Mouse (Mus musculus) CH12.LX (cell line): ENCODE measurements around the gene 4933428G20Rik. TPM values are rescaled to one million over a fixed set of nuclear protein-coding genes. Genes with fewer than 3 reads are reported as not detected.

Source experiments
- DNase-seq: peaks from one replicate; pipeline ENCODE4 v3.0.0-alpha.2; 2013; ENCODE audit errors: extremely low read depth
- H3K27ac ChIP-seq: 2 replicates; pipeline ENCODE4 v1.5.1; 2012; ENCODE audit warnings: low read depth, mild to moderate bottlenecking, control low read depth, moderate library complexity; ENCODE audit not compliant: insufficient read depth
- H3K27me3 ChIP-seq: replicated peaks from 2 replicates; pipeline ENCODE3; 2012; ENCODE audit warnings: inconsistent platforms
- H3K36me3 ChIP-seq, 2 experiments: replicated peaks in 1 of 2; 2 replicates each; pipeline versions ENCODE3 to v1.6.1; 2012; ENCODE audit warnings: inconsistent platforms in 1 of 2, low read length in 1 of 2, mild to moderate bottlenecking in 1 of 2, mixed read lengths in 1 of 2, moderate library complexity in 1 of 2; ENCODE audit not compliant: control insufficient read depth in 1 of 2, insufficient read depth in 1 of 2
- H3K4me1 ChIP-seq, 2 experiments: 2 replicates each; pipeline ENCODE4 v1.6.1; 2012; ENCODE audit warnings: inconsistent platforms in 1 of 2, moderate library complexity in 1 of 2; ENCODE audit not compliant: insufficient read depth in 2 of 2, control insufficient read depth in 1 of 2
- H3K4me2 ChIP-seq: 2 replicates; pipeline ENCODE4 v1.6.1; 2012; ENCODE audit warnings: low read depth, mild to moderate bottlenecking, control low read depth; ENCODE audit not compliant: poor library complexity, insufficient read depth, severe bottlenecking
- H3K4me3 ChIP-seq, 3 experiments: fragments of 150-350 bp in 1 of 3; sonication (generic) in 1 of 3; replicated peaks in 1 of 3; 2 replicates each; pipeline versions ENCODE3 to v1.5.1; 2011 to 2012; ENCODE audit warnings: low read depth in 2 of 3, low read length in 2 of 3, mild to moderate bottlenecking in 2 of 3, moderate library complexity in 2 of 3, control low read depth in 1 of 3, improper control_type of control experiment in 1 of 3, inconsistent platforms in 1 of 3, mixed read lengths in 1 of 3; ENCODE audit not compliant: poor library complexity in 1 of 3
- H3K79me2 ChIP-seq: replicated peaks from 2 replicates; pipeline ENCODE4 v1.6.1; 2012; ENCODE audit warnings: mild to moderate bottlenecking, moderate library complexity; ENCODE audit not compliant: control insufficient read depth, poor library complexity, insufficient read depth, severe bottlenecking; ENCODE audit errors: extremely low read depth
- H3K9ac ChIP-seq: 2 replicates; pipeline ENCODE4 v1.6.1; 2012; ENCODE audit warnings: low read depth, mild to moderate bottlenecking, control low read depth, moderate library complexity; ENCODE audit not compliant: insufficient read depth
- H3K9me3 ChIP-seq: replicated peaks from 2 replicates; pipeline ENCODE3; 2012; ENCODE audit warnings: low read length, inconsistent platforms, mixed read lengths
- CHD1 ChIP-seq: IDR thresholded peaks from 2 replicates; pipeline ENCODE4 v1.6.1; 2012; ENCODE audit warnings: low read depth, low read length, improper control_type of control experiment, inconsistent platforms
- CTCF ChIP-seq, 2 experiments: IDR thresholded peaks in 1 of 2; conservative IDR thresholded peaks in 1 of 2; 2 replicates each; pipeline ENCODE4 v1.5.1; 2011 to 2012; ENCODE audit warnings: low read depth in 2 of 2, low read length in 2 of 2, improper control_type of control experiment in 1 of 2, inconsistent platforms in 1 of 2, mild to moderate bottlenecking in 1 of 2, moderate library complexity in 1 of 2
- GABPA ChIP-seq: IDR thresholded peaks from 2 replicates; pipeline ENCODE4 v1.6.1; 2012; ENCODE audit warnings: low read depth, low read length, improper control_type of control experiment, inconsistent platforms; ENCODE audit not compliant: insufficient replicate concordance
- IRF4 ChIP-seq: IDR thresholded peaks from 2 replicates; pipeline ENCODE4 v1.6.1; 2014; ENCODE audit warnings: low read depth, mild to moderate bottlenecking, inconsistent platforms, low read length, improper control_type of control experiment
- JUN ChIP-seq: IDR thresholded peaks from 2 replicates; pipeline ENCODE4 v1.6.1; 2011; ENCODE audit warnings: low read depth, mild to moderate bottlenecking, low read length, improper control_type of control experiment, moderate library complexity; ENCODE audit not compliant: insufficient read depth
- JUND ChIP-seq: conservative IDR thresholded peaks from 2 replicates; pipeline ENCODE4 v1.6.1; 2011; ENCODE audit warnings: low read depth, low read length, improper control_type of control experiment
- KAT2A ChIP-seq: IDR thresholded peaks from 2 replicates; pipeline ENCODE4 v1.6.1; 2012; ENCODE audit warnings: low read length, improper control_type of control experiment, inconsistent platforms; ENCODE audit not compliant: insufficient replicate concordance
- MAFK ChIP-seq: IDR thresholded peaks from 2 replicates; pipeline ENCODE4 v1.6.1; 2011; ENCODE audit warnings: low read length, improper control_type of control experiment; ENCODE audit not compliant: insufficient replicate concordance
- MAZ ChIP-seq: IDR thresholded peaks from 2 replicates; pipeline ENCODE4 v1.6.1; 2012; ENCODE audit warnings: low read depth, mild to moderate bottlenecking, inconsistent platforms, low read length, improper control_type of control experiment, moderate library complexity
- MXI1 ChIP-seq: IDR thresholded peaks from 2 replicates; pipeline ENCODE4 v1.6.1; 2011; ENCODE audit warnings: mild to moderate bottlenecking, low read depth, low read length, improper control_type of control experiment
- MYC ChIP-seq: IDR thresholded peaks from 2 replicates; pipeline ENCODE4 v1.6.1; 2011; ENCODE audit warnings: low read depth, mild to moderate bottlenecking, improper control_type of control experiment, low read length
- NRF1 ChIP-seq: IDR thresholded peaks from 2 replicates; pipeline ENCODE4 v1.6.1; 2014; ENCODE audit warnings: low read depth, mild to moderate bottlenecking, inconsistent platforms, low read length, improper control_type of control experiment, moderate library complexity
- SMC3 ChIP-seq: IDR thresholded peaks from 2 replicates; pipeline ENCODE4 v1.6.1; 2011; ENCODE audit warnings: low read depth, low read length, improper control_type of control experiment
- UBTF ChIP-seq: IDR thresholded peaks from 2 replicates; pipeline ENCODE4 v1.6.1; 2012; ENCODE audit warnings: low read depth, mild to moderate bottlenecking, inconsistent platforms, low read length, improper control_type of control experiment, moderate library complexity
- USF1 ChIP-seq: IDR thresholded peaks from 2 replicates; pipeline ENCODE4 v1.6.1; 2014; ENCODE audit warnings: low read depth, mild to moderate bottlenecking, inconsistent platforms, low read length, improper control_type of control experiment
- ZMIZ1 ChIP-seq: IDR thresholded peaks from 2 replicates; pipeline ENCODE4 v1.6.1; 2012; ENCODE audit warnings: low read depth, mild to moderate bottlenecking, inconsistent platforms, low read length, improper control_type of control experiment
- dilution Hi-C: fragments of 300-500 bp; cut with MboI; formaldehyde crosslinking; loops from 2 replicates; pipeline ENCODE4 v1.14.3; 2020; ENCODE audit warnings: low sequenced_read_pairs; ENCODE audit not compliant: extremely low pct_unique_long_range_greater_than_20kb, extremely low pct_ligation_motif_present
- in situ Hi-C: fragments of 300-500 bp; cut with MboI; formaldehyde crosslinking; loops from 3 replicates; pipeline ENCODE4 v1.14.3; 2019; ENCODE audit warnings: low sequenced_read_pairs, low pct_ligation_motif_present, low pct_unique_long_range_greater_than_20kb, mixed read lengths
- polyA plus RNA-seq: library from polyadenylated mRNA; unstranded; fragments of >175 nt; gene quantifications from 2 replicates; pipeline ENCODE4 v1.2.1, GENCODE M21; 2012; ENCODE audit warnings: low read depth; ENCODE audit not compliant: insufficient read length
- total RNA-seq, 2 experiments: library from RNA; depleted of rRNA; stranded (reverse); fragments of 300-350 nt in 1 of 2; fragments of >200 nt in 1 of 2; gene quantifications; 2 replicates each; pipeline ENCODE4 v1.2.3; 2012 to 2014

Gene 4933428G20Rik
- total and polyA plus RNA-seq, 3 experiments = 0.17 to 0.50 TPM; not detected in 1

DNA sequence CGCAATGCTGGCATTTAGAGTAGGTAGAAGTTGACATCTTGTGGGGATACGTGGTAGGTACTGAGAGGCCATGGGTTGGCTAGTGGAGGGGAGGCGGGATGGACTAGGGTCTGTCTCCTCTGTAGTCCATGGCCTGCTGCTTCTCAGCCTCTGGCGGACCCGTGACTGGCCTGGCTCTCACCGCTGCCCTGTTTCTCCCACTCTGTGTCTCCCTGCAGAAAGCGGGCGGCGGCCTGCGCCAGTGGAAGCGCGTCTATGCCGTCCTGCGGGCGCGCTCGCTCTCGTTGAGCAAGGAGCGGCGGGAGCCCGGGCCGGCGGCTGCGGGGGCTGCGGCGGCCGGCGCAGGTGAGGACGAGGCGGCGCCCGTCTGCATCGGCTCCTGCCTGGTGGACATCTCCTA, 37.0 kb downstream of the 4933428G20Rik start:
- no peak overlapping the region for H3K9ac ChIP-seq
- in situ Hi-C loops (no loop called here), dilution Hi-C loops (no loop called here)

DNA sequence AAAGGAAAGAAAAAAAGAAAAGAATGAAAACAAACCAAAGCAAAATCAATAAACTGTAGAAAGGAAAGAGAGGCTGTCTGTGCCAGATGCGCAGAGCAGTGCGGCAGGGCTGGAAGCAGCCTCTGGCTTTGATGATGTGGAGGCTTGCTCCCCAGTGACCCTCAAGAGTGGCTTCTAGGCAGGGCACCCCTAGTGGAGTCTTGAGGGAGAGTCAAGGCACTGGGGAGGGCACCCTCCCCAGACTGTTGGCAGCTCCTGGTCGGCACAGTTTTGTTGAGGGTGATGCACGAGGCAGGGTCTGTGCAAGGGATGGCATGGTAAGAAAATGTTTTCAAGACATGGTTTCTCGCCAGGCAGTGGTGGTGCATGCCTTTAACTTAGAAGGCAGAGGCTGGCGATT, 37.6 kb downstream of the 4933428G20Rik start:
- Histone ChIP-seq H3K9me3 (no peaks in the 10 kb centered on the region), H3K4me3 (no peak overlapping the region), H3K27me3 (no peaks in the 10 kb centered on the region), H3K4me2 (no peak overlapping the region), H3K79me2 (no peaks in the 10 kb centered on the region), H3K9ac (no peak overlapping the region), H3K4me1 (no peaks in the 10 kb centered on the region), H3K27ac (no peak overlapping the region), H3K36me3 (peaks cover 19 to 85% of the 10 kb centered on the region in 2 experiments)
- in situ Hi-C loops = no loop called here
- no peak for TF ChIP-seq MAFK
- peak in 1 of 2 experiments; percentile 30; a peak in 1 of 4 replicates for TF ChIP-seq CTCF (conservative IDR thresholded peaks at IDR 0.05 in 1 of 2, IDR thresholded peaks at IDR 0.05 in 1 of 2; ENCODE audit: low read depth in 2 of 2, low read length in 2 of 2)
- dilution Hi-C loops = no loop called here
- no peak for DNase-seq

More for the DNA sequence above, 37.0 kb downstream of the 4933428G20Rik start:
- H3K4me3 ChIP-seq = no peak overlapping the region
- no peak for DNase-seq
- no peak overlapping the region for H3K27ac ChIP-seq
- H3K79me2 ChIP-seq = no peaks in the 10 kb centered on the region
- TF ChIP-seq MAZ = no peak
- TF ChIP-seq ZMIZ1 = no peak
- no peak for TF ChIP-seq SMC3
- TF ChIP-seq NRF1 = no peak
- TF ChIP-seq JUN = no peak
- no peak for TF ChIP-seq KAT2A
- no peak for TF ChIP-seq MXI1
- TF ChIP-seq UBTF = no peak
- TF ChIP-seq USF1 = no peak
- no peak for TF ChIP-seq JUND
- TF ChIP-seq CTCF (conservative IDR thresholded peaks at IDR 0.05 in 1 of 2, IDR thresholded peaks at IDR 0.05 in 1 of 2; ENCODE audit: low read depth in 2 of 2, low read length in 2 of 2) = no peak
- TF ChIP-seq MYC = no peak
- no peak for TF ChIP-seq IRF4
- TF ChIP-seq CHD1 = no peak
- no peak for TF ChIP-seq GABPA
- no peaks in the 10 kb centered on the region for H3K9me3 ChIP-seq
- peaks cover 19 to 82% of the 10 kb centered on the region in 2 experiments for H3K36me3 ChIP-seq
- H3K4me1 ChIP-seq = peaks cover 0 to 1% of the 10 kb centered on the region in 2 experiments; a peak in 1 of 4 replicates
- H3K27me3 ChIP-seq = no peaks in the 10 kb centered on the region
- no peak overlapping the region for H3K4me2 ChIP-seq
